Mouse (Mus musculus): ENCODE data around the gene Igf2.

The Igf2 gene

DNA sequence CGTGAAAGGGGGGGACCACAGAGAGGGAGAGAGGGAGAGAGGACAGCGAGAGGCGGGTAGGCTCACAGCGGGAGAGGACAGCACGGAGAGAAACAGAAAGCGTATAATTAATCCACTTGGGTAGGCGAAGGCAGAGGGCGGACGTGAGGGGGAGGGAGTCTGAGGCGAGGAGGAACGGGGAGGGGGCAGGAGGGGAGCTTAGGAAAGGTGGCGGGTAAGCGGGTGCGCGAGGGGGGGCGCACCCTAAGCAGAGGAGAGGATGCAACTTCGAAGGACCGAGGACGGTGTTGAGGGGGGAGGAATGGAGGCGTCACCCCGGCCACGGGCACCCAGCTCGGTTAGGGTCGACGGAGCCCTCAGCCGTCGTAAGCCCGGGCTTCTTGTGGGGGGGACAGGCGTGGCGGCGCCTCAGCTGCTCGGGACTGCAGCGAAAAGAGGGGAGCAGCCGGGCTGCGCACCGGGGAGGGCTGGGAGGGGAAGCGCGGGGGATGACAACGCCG, 7.9 kb downstream of the Igf2 start:
- peak in 1 of 2 experiments; percentile 19 for DNase-seq

DNA sequence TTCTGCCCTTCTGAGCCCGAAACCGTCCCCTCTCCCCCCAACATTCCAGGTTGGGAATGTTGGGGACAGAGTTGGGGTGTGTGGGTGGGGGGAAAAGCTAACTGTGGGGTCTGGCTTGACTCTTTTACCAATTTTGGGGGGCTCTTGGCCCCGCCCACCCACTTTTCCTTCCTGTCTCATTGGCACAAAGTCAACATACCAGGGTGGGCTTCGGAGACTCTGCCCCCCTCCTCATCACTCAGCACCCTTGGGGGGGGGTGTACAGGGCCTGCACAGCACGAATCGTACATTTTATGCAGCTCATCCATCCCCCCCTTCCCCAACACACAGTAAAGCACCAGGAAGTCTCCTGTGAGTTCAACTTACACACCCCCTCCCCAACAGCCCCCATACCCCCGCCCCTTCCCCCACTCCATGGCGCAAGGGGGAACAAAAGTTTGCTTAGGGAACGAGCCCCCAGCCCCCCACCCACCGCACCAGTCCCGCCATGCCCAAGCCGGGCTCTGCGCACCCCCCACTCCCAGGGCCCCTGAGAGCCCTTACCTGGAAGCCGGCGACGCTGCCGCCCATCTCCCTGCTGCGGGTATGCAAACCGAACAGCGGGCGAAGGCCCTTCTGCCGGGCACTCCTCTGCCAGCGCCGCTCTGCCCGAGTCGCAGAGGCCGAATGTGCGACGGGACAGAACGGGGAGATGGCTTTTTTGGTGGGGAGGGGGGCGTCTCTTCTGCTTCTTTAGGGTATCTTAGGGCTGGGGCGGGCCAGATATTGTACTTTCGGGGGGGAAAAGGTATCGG, 8.6 kb downstream of the Igf2 start:
- DNase-seq, result peak in 1 of 2 experiments; percentile 17

DNA sequence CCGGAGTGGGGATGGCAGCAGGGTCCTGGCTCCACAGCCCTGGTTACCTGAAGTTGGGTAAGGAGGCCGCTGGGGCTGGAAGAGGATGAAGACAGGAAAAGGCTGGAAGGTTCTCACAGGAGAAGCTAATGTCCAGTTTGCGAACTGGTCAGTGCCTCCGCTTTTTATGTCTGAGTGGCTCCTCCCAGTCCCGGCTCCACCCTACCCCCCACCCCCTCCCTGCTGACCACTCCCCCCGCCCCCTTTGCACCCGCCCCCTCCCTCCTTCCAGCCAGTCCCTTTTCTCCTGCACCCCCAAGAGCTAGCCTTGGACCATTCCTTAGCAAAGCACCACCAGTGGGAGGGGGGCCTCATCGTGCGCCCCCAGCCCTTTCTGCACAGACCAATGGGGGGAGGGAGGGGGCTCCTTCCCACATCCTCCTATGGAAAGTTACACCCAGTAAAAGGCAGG, 9.2 kb downstream of the Igf2 start:
- peak in 1 of 2 experiments; percentile 23 for DNase-seq

DNA sequence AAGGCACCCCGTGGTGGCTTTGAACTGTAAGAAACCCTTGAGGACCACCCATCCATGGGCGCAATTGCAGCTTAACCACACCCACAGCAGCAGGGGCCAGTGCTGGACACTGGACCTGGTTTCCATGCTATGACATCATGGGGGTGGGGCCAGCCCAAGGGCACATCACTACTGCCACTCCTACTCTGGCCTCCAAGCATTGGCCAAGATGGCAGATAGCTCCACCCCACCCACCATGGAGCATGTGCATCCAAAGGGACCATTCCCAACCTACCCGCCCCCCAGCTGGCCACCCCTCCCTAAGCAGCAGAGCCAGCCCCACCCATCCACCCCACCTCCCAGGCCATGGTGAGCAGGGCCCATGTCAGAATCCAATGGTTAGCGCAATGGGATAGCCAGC, 10.6 kb downstream of the Igf2 start:
- peak in 1 of 2 experiments; percentile 23 for DNase-seq

DNA sequence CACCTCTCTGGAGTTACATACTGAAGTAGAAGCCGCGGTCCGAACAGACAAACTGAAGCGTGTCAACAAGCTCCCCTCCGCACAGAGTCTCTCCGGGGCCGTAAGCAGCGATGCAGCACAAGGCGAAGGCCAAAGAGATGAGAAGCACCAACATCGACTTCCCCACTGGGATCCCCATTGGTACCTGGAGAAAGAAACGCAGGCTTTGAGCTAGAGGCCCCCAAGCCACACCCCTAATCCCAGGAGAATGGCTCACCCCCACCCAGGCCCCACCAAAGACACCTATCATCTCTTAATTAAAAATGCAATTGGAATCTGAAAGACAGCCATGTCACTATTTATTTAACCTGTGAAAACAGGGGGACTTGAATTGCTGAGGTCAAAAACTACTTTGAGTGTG, 11.0 kb downstream of the Igf2 start:
- DNase-seq, result no peak

DNA sequence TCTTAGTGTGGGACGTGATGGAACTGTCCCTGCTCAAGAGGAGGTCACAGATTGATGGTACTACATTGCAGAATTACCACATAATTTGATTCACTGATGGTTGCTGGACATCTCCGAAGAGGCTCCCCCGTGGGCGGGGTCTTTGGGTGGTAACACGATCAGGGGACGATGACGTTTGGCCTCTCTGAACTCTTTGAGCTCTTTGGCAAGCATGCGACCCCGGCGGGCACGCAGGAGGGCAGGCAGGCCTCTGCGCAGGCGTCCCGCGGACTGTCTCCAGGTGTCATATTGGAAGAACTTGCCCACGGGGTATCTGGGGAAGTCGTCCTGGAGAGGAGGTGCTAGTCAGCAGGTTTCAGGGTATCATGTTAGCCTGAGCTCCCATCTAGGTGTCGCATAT, 12.9 kb downstream of the Igf2 start:
- no peak for DNase-seq

DNA sequence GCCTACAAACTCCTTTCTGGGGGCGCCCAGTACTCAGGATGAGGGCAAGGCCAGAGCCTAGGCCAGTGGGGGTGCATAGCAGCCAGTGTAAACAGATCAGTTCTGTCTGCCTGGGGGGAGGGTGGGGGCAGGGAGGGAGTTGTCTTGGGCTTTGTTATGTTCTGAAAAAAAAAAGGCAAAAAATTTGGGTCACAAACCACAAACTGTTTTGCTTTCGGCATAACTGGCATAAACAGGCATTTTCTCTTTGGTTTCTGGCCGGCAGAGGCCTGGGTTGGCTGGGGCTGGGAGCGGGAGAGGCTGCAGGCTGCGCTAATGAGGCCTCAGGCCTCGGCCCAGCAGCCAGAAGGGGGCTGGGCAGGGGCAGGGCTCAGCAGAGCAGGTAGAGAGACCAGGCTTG, 19.9 kb downstream of the Igf2 start:
- DNase-seq, result no peak

DNA sequence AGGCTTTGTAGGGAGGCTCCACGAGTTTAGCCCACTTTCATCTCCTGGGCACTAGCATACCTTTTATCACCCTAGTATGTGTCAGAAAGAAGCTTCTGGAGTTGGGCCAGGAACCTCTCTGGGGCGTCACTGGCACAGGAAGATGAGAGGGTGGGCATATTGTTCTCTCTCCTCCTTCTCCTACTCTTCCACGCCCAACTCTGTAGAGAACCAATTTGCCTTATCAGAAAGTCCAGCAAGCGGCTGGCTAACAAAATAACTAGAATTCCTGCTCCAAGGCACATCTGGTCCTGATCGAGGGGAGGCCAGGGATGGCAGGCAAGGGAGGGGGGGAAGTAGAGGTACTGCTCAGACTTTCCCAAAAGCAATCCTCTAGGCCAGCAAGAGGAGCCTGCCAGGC, 21.6 kb downstream of the Igf2 start:
- no peak for DNase-seq

DNA sequence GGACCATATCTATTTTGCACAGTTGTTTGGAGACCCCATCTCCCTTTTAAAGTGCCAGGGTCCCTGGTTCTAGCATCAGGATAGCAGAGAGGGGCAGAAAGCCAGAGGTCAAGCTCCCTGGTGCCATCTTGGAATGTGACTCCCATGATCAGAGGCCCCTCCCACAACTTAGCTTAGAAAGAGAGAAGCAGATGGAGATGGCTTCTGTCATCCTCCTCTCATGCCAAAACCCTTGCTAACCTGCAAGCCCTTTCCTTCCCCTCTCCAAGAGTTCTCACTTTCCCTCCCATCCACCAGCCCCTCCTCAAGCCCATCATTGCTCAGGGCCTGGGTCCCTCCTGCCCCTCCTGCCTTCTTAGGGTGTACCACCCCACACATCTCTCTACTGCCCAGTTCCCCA, 30.4 kb downstream of the Igf2 start:
- peak in 1 of 2 experiments; percentile 5 for DNase-seq

DNA sequence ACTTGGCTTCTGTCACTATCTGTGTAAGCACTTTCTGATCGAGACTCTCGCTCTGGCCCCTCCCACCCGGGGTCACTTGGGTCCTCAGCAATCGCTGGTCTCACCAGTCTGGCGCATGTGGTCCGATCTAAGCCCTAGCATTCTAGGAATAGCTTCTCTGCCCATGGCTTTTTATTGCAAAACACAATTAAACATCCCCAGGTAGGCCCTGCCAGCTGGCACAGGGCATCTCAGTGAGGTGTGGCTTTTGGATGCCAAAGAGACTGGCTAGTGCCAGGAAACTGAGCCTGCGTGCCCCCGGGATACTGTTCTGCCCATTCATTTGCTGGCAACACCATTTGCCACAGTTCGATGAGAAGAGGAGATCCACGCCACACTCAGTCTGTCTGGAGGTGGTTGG, 35.9 kb downstream of the Igf2 start:
- peak in 1 of 2 experiments; percentile 19 for DNase-seq

DNA sequence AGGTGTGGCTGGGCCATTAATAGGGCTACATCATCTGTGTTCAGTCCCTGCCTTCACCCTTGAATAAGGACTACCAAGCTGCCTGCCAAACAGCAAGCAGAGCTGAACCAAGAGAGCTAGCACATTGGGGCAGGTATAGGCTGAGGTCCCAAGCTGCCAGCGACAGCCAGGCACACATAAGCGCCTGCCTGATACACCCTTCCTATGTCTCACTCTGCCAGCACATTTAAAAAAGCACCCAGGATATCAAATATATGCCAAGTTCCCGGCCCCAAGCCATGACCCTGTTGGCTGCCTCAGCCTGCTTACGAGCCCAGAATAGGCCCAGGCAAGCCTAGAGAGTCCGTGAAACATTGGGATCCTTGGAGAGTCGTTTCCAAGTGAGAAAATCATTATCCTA, 36.8 kb downstream of the Igf2 start:
- peak in 1 of 2 experiments; percentile 11 for DNase-seq

DNA sequence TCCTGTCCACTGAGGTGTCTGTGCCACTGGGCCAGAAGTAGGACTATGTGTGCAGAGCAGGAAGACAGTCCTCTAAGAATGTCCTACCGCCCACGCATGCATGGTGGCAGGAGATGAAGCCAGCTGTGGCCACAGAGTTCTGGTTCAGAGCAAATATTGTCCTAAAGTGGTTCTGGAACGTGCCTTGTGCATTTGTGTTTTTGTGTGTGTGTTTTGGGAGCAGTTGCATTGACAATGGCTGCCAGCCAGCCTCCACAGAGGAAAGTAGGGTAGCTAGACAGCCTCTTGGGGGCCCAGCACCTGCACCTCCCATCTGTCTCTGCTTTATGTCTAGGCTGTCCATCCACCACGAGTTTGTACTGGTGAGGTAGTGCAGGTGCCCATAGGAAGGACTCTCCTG, 44.4 kb downstream of the Igf2 start:
- peak in 1 of 2 experiments; percentile 20 for DNase-seq

DNA sequence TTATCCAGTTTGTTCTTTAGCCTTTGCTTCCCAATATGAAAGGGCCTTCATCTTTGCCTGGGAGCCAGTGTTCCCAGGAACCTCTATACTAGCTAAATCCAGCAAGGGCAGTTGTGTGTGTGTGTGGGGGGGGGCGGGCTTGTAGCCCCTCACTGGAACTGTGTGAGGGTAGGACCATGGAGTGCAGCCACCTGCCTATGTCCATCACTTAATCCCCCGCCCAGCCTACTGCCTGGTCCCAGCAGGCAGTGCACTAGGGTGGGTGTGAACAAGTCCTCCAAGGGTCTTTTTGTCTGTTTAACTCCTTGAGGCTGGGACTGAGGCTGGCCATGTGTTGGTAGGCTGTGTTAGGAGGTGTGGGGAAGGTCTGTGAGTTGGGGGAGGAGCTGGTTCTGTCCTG, 53.5 kb downstream of the Igf2 start:
- no peak for DNase-seq

DNA sequence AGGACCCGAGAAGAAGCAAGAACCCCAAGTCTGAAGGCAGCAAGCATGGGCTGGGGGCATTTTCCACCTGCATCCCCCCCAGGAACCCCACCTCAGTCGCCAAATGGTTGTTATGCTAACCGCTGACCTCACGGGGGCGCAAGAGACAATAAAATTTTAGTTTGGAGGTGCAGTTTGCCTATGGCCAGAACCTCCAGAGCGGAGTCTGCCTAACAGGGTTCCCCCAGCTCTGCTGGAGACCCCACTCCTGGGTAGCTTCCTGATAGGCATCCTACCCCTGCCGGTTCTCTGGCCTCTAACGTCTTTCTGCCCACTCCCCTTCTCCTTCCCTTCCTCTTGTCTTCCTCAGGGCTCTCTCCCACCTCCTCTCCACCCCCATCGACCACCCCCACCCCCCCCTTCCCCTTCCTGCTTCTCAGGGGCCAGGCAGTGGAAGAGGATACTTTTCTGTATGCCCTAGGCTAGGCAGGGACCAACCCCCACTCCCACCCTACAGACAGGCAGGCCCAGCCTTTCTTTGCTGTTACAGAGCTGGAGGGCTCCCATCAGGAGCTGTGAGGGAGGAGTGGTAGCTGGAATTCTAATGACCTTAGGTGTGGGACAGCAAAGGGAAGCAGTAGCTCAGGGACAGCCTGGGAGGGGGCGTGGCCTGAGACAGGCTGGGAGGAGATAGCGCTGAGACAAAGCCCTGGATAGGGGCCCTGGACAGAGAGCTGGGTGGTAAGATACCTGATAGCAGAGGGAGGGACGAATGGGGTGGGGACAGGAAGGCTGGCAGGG, 55.8 kb downstream of the Igf2 start:
- peak; percentile 34 to 71 for DNase-seq

DNA sequence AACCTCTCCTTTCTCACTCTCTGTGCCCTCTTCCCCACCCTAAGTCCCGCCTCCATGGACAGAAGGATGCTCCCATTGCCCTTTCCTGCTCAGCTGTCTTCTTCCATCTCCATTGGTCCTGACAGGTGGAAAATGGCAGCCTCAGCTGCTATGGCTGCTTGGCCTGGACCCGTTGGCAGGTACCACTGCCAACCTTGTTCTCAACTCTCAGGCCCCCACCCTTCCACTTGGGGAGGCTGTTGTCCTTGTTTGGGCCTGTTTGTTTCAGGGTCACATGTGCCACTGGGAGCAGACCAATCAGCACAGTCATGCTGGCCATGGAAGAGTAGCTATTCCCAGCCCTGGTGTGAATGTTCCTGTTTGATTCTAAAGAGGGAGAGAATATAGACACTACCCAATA, 65.7 kb downstream of the Igf2 start:
- no peak for DNase-seq
